Mouse (Mus musculus) kidney, adult 2 months (tissue): ENCODE results near the gene Snap29.

ENCODE experiments used
- CTCF ChIP-seq: fragments of 200-500 bp; conservative IDR thresholded peaks from 2 replicates; pipeline ENCODE4 v1.5.1; 2011; ENCODE audit warnings: low read depth, mild to moderate bottlenecking, control low read depth, low read length, moderate library complexity, mixed read lengths; ENCODE audit not compliant: insufficient read depth, insufficient read length
- POLR2A ChIP-seq: fragments of 200-500 bp; IDR thresholded peaks from one replicate; pipeline ENCODE4 v1.6.1; 2011; ENCODE audit warnings: low read depth, low read length, control low read depth

DNA sequence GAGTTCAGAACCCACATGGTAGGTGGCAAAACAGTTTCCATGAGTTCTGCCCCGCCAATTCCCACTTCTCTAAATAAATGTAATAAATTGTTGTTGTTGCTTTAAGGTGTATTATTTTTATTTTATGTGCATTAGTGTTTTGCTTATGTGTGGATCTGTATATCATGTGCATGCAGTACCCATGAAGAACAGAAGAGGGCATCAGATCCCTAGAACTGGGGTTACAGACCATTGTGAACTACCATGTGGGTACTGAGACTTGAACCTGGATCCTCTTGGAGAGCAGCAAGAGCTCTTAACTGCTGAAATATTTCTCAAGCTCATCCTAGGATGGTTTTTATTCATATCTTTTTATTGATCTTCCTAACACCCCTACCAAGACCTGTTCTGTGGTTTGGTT is 2.9 kb upstream of the Snap29 start:
- TF ChIP-seq CTCF = peak; percentile 31; the same call in 1 of the 2 replicates
- no peak for TF ChIP-seq POLR2A
